Mouse (Mus musculus) forebrain, embryonic 11.5 days (tissue): ENCODE results near the gene Ephb1. TPM values are rescaled to one million over a fixed set of nuclear protein-coding genes. Genes with fewer than 3 reads are reported as not detected.
A peak's percentile ranks its signal among the peaks of the same experiment; 100 is the strongest.

Source experiments
- ATAC-seq: fragments of 200-750 bp; cut with Nextera tagmentation; replicated peaks from 2 replicates; pipeline ENCODE4 v1.8.0; 2017; ENCODE audit warnings: moderate TSS enrichment; ENCODE audit not compliant: low FRiP score
- DNase-seq: peaks from one replicate; pipeline ENCODE4 v3.0.0-alpha.2; 2017; ENCODE audit warnings: low spot score
- H3K27ac ChIP-seq: fragments of 300-500 bp; sonication (generic); 2 replicates; pipeline ENCODE4 v1.5.1; 2014; ENCODE audit warnings: low read depth, low read length
- H3K27me3 ChIP-seq: fragments of 300-500 bp; sonication (generic); 2 replicates; pipeline ENCODE4 v1.6.1; 2014; ENCODE audit warnings: mild to moderate bottlenecking, low read length, mixed read lengths; ENCODE audit not compliant: control insufficient read depth, insufficient read depth
- H3K36me3 ChIP-seq: fragments of 300-500 bp; sonication (generic); 2 replicates; pipeline ENCODE4 v1.6.1; 2014; ENCODE audit warnings: mild to moderate bottlenecking, low read length, moderate library complexity, mixed read lengths; ENCODE audit not compliant: control insufficient read depth, insufficient read depth
- H3K4me1 ChIP-seq: fragments of 300-500 bp; sonication (generic); replicated peaks from 2 replicates; pipeline ENCODE4 v1.6.1; 2014; ENCODE audit warnings: low read length, mixed read lengths; ENCODE audit not compliant: control insufficient read depth, insufficient read depth
- H3K4me2 ChIP-seq: fragments of 300-500 bp; sonication (generic); 2 replicates; pipeline ENCODE4 v1.6.1; 2014; ENCODE audit warnings: low read depth, mild to moderate bottlenecking, low read length, moderate library complexity, mixed read lengths; ENCODE audit not compliant: severe bottlenecking
- H3K4me3 ChIP-seq: fragments of 300-500 bp; sonication (generic); 2 replicates; pipeline ENCODE4 v1.5.1; 2014; ENCODE audit warnings: low read depth, low read length
- H3K9ac ChIP-seq: fragments of 300-500 bp; sonication (generic); 2 replicates; pipeline ENCODE4 v1.6.1; 2014; ENCODE audit warnings: low read length
- H3K9me3 ChIP-seq: fragments of 300-500 bp; sonication (generic); 2 replicates; pipeline ENCODE4 v1.6.1; 2016; ENCODE audit warnings: low read length, mixed read lengths; ENCODE audit not compliant: control insufficient read depth
- WGBS: fragments of 180-500 bp; shearing (Covaris S2); extraction: QIAGEN DNeasy Blood & Tissue Kit; methylation state at CpG from one replicate; pipeline ENCODE4 v1.1.7; 2014; 5-methylcytosine and 5-hydroxymethylcytosine counted together
- polyA plus RNA-seq: library from polyadenylated mRNA; unstranded; fragments of >200 nt; fragmentation: Nextera tagmentation; extraction: Ambion mirVana; gene quantifications from 2 replicates; pipeline ENCODE4 v1.2.1, GENCODE M21; 2014

The Ephb1 gene
- polyA plus RNA-seq, 1 experiment from 2014 or later = 19.9 TPM

- no peak overlapping the region for H3K4me2 ChIP-seq
- no peaks in the 10 kb centered on the region for H3K9me3 ChIP-seq
- H3K4me1 ChIP-seq = no peaks in the 10 kb centered on the region
- no peaks in the 10 kb centered on the region for H3K36me3 ChIP-seq
- WGBS = 73% methylated on average over 3 of the region's 3 CpGs
- H3K9ac ChIP-seq = no peak overlapping the region
- H3K27ac ChIP-seq = no peak overlapping the region
- H3K4me3 ChIP-seq = no peak overlapping the region
- ATAC-seq (no peak), DNase-seq (no peak)
- no peaks in the 10 kb centered on the region for H3K27me3 ChIP-seq
These were observed 414.3 kb downstream of the Ephb1 start for GRCm38 (mm10) chr9:101940182-101940581.

- Histone ChIP-seq H3K36me3 (no peaks in the 10 kb centered on the region), H3K4me1 (no peaks in the 10 kb centered on the region), H3K27me3 (no peaks in the 10 kb centered on the region), H3K4me2 (no peak overlapping the region), H3K4me3 (no peak overlapping the region), H3K9ac (no peak overlapping the region), H3K9me3 (no peaks in the 10 kb centered on the region), H3K27ac (no peak overlapping the region)
- DNase-seq (no peak), ATAC-seq (no peak)
- 89% methylated on average over 5 of the region's 5 CpGs for WGBS
These were observed 415.5 kb downstream of the Ephb1 start for GRCm38 (mm10) chr9:101939006-101939405.

GRCm38 (mm10) chr9:101938066-101938465 lies 416.4 kb downstream of the Ephb1 start:
- H3K9me3 ChIP-seq = no peaks in the 10 kb centered on the region
- no peaks in the 10 kb centered on the region for H3K27me3 ChIP-seq
- WGBS = 79% methylated on average over 4 of the region's 4 CpGs

GRCm38 (mm10) chr9:101934887-101935286 lies 419.6 kb downstream of the Ephb1 start:
- no peak for ATAC-seq
- H3K27ac ChIP-seq = no peak overlapping the region

More at GRCm38 (mm10) chr9:101938066-101938465, 416.4 kb downstream of the Ephb1 start:
- Histone ChIP-seq H3K9ac (no peak overlapping the region), H3K4me1 (no peaks in the 10 kb centered on the region), H3K27ac (no peak overlapping the region), H3K36me3 (no peaks in the 10 kb centered on the region), H3K4me3 (no peak overlapping the region), H3K4me2 (no peak overlapping the region)
- DNase-seq (no peak), ATAC-seq (no peak)

GRCm38 (mm10) chr9:101933946-101934573 lies 420.4 kb downstream of the Ephb1 start:
- DNase-seq (no peak), ATAC-seq (no peak)
- Histone ChIP-seq H3K4me2 (no peak overlapping the region), H3K27me3 (no peaks in the 10 kb centered on the region), H3K36me3 (no peaks in the 10 kb centered on the region), H3K4me1 (no peaks in the 10 kb centered on the region), H3K27ac (no peak overlapping the region), H3K9ac (no peak overlapping the region), H3K9me3 (no peaks in the 10 kb centered on the region), H3K4me3 (no peak overlapping the region)
- 62% methylated on average over 8 of the region's 8 CpGs for WGBS

More at GRCm38 (mm10) chr9:101934887-101935286, 419.6 kb downstream of the Ephb1 start:
- Histone ChIP-seq H3K4me3 (no peak overlapping the region), H3K9ac (no peak overlapping the region), H3K9me3 (no peaks in the 10 kb centered on the region), H3K4me1 (no peaks in the 10 kb centered on the region), H3K27me3 (no peaks in the 10 kb centered on the region), H3K36me3 (no peaks in the 10 kb centered on the region), H3K4me2 (no peak overlapping the region)
- DNase-seq = no peak
- 80% methylated on average over 8 of the region's 8 CpGs for WGBS

- Histone ChIP-seq H3K4me3 (no peak overlapping the region), H3K27me3 (no peaks in the 10 kb centered on the region), H3K36me3 (no peaks in the 10 kb centered on the region; the same call in 1 of the 2 replicates), H3K27ac (no peak overlapping the region), H3K4me2 (no peak overlapping the region), H3K4me1 (no peaks in the 10 kb centered on the region), H3K9ac (no peak overlapping the region), H3K9me3 (no peaks in the 10 kb centered on the region)
- WGBS = 80% methylated on average over 4 of the region's 4 CpGs
- peak; percentile 45 for DNase-seq
- ATAC-seq = no peak
These were observed 429.7 kb downstream of the Ephb1 start for GRCm38 (mm10) chr9:101924829-101925228.

GRCm38 (mm10) chr9:101922846-101923245 lies 431.6 kb downstream of the Ephb1 start:
- Histone ChIP-seq H3K4me1 (no peaks in the 10 kb centered on the region), H3K27ac (no peak overlapping the region), H3K4me2 (no peak overlapping the region), H3K9ac (no peak overlapping the region), H3K27me3 (no peaks in the 10 kb centered on the region), H3K9me3 (no peaks in the 10 kb centered on the region), H3K4me3 (no peak overlapping the region), H3K36me3 (no peaks in the 10 kb centered on the region; the same call in 1 of the 2 replicates)
- no peak for ATAC-seq
- WGBS = 84% methylated on average over 4 of the region's 4 CpGs
- DNase-seq = no peak

- no peak for ATAC-seq
- 95% methylated on average over 5 of the region's 5 CpGs for WGBS
- no peak overlapping the region for H3K27ac ChIP-seq
These were observed 435.2 kb downstream of the Ephb1 start for GRCm38 (mm10) chr9:101919324-101919723.

GRCm38 (mm10) chr9:101918771-101919170 lies 435.7 kb downstream of the Ephb1 start:
- H3K9ac ChIP-seq = no peak overlapping the region
- H3K27me3 ChIP-seq = no peaks in the 10 kb centered on the region
- no peak overlapping the region for H3K4me3 ChIP-seq
- H3K36me3 ChIP-seq = no peaks in the 10 kb centered on the region
- no peaks in the 10 kb centered on the region for H3K4me1 ChIP-seq
- 87% methylated on average over 4 of the region's 4 CpGs for WGBS
- ATAC-seq (no peak), DNase-seq (no peak)
- no peak overlapping the region for H3K4me2 ChIP-seq
- H3K27ac ChIP-seq = no peak overlapping the region
- no peaks in the 10 kb centered on the region for H3K9me3 ChIP-seq

More at GRCm38 (mm10) chr9:101919324-101919723, 435.2 kb downstream of the Ephb1 start:
- Histone ChIP-seq H3K4me3 (no peak overlapping the region), H3K4me1 (no peaks in the 10 kb centered on the region), H3K36me3 (no peaks in the 10 kb centered on the region), H3K4me2 (no peak overlapping the region), H3K27me3 (no peaks in the 10 kb centered on the region), H3K9me3 (no peaks in the 10 kb centered on the region), H3K9ac (no peak overlapping the region)
- DNase-seq = no peak
